Mouse (Mus musculus): ENCODE results near the gene Trappc4. TPM values are rescaled to one million over a fixed set of nuclear protein-coding genes. Genes with fewer than 3 reads are reported as not detected.
A peak's percentile ranks its signal among the peaks of the same experiment; 100 is the strongest.
"Not testable (repeated sequence)": the region's sequence is repeated elsewhere in the genome, so short reads cannot be mapped to it uniquely, and the experiment has no call there.

The Trappc4 gene
- total RNA-seq (2021): 10 to 100 TPM; 70.6 to 71.0 TPM
- long read RNA-seq, experiment 1, transcript Trappc4-201 (5 exons, 1,220 nt): major isoform, 36 of 55 reads
- long read RNA-seq, experiment 1, transcript Trappc4-202 (4 exons, 935 nt): minor isoform, 11 of 55 reads
- long read RNA-seq, experiment 1, partial matches to known transcripts: 3 of 55 reads
- long read RNA-seq, experiment 1, other reads (novel, unspliced or antisense): 3 of 55 reads
- long read RNA-seq, experiment 2, transcript Trappc4-201 (5 exons, 1,220 nt): major isoform, 61 of 72 reads
- long read RNA-seq, experiment 2, transcript Trappc4-202 (4 exons, 935 nt): minor isoform, 9 of 72 reads
- long read RNA-seq, experiment 2, partial matches to known transcripts: 0 of 72 reads
- long read RNA-seq, experiment 2, other reads (novel, unspliced or antisense): 1 of 72 reads

DNA sequence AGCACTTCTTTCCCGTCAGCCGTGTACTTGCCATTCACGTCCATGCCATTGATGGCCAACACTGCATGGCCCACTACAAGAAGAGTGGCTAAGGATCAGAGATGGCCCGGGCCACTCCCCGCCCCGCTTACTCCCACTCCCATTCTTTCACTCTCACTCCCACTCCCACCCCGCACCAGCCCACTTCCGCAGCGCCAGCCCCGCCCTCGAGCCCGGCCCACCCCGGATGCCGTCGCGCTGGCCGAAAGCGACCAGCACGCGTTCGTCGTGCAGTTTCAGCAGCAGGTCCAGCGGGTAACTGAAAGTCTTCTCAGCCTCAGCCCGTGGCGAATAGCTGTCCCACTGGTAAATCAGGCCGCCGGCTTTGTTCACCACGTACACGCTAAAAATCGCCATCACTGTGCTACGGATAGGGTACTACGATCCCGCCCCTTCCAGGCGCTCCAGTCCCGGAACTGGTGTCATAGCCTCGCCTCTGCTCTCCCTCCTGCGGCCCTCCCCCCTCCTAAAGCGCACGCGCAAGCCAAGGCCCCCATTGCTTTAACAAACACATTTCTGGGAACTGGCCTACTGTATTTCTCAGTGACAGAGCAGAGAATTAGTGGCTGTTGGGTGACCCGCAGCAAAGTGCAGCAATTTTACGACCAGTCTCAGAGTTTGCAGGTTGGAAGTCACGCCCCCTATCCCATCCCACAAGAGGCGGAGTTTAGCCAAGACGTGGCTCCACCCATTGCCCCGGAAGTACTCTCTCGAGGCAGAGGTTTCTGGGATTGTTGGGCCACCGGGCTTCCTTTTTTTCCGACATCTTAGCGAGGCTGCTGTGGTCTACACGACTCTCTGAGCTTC, at the start of gene Trappc4, which contains the start of gene Rps25:
Gene Trappc4, minus strand, starts transcription at position 695 of the 846 bp plus-strand sequence.
Gene Rps25, plus strand, starts transcription at position 234 of the 846 bp plus-strand sequence.
- peak; percentile 91 for DNase-seq (ENCODE audit: low spot score in 2 of 2)

DNA sequence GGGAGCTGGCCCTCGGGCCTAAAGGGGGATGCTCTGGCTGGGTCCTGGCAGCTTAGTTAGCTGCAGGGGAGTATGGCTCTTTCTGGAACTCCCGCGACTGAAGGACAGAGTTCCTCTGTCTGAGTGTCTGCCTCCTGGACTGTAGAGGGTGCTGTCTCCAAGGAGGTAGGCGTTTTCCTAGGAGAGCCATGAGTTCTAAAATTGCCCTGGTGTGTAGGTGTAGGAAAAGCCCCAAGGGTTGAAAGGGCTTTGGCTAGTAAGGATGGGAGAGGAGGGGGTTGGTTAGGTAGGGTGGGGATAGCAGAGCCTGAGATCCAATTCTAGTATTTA, 47.5 kb upstream of the Trappc4 start, which contains the start of gene Upk2:
Gene Upk2, minus strand, starts transcription at position 86 of the 330 bp plus-strand sequence.
- no peak for DNase-seq (ENCODE audit: low spot score in 2 of 2)

DNA sequence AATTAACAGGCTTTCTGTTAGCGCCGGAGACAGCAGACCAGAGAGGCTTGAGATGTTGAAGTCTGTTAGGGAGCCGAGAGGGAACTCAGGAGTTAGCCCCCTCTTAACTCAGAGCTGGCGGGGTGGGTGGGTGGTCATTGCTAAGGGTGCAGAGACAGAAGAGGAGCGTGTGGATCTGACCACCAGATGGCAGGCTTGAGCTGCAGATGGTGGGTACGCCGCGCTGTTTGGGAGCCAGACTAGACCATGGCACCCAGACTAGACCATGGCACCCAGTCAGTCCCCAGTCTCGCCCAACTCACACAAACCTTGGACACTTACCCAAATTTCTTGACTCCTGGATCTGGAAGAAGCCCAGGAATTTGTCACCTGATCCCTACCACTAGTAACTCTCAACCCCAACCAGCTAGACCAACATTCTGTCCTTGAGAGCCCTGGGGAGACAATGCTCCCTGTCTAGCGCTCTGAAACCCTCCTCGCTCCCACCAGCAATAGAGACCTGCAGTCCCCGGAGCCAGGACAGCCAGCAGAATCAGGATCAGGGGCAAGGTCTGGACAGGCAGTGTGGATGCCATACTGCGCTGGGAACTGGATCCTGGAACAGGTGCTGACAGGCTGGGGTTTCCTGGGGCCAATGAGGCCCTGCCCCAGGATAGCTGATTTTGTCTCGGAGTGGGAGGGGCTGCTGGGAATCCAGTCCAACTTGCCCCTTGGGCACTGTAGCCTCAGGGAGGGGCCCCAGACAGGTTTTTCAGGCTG, 46.9 kb upstream of the Trappc4 start:
- DNase-seq (ENCODE audit: low spot score in 2 of 2): peak; percentile 89 to 94

DNA sequence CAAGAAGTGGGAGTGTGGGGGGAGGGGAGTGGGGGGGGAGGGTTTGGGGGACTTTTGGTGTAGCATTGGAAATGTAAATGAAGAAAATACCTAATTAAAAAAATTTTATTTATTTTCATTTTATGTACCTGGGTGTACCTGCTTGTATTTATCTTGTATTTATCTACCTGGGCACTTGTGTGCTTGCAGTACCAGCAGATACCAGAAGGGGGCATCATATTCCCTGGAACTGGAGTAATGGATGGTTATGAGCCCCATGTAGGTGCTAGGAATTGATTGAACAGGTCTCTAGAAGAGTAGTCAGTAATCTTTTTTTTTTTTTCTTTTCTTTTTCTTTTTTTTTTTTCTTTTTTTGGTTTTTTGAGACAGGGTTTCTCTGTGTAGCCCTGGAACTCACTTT, 43.0 kb upstream of the Trappc4 start:
- DNase-seq (ENCODE audit: low spot score in 2 of 2): no peak

DNA sequence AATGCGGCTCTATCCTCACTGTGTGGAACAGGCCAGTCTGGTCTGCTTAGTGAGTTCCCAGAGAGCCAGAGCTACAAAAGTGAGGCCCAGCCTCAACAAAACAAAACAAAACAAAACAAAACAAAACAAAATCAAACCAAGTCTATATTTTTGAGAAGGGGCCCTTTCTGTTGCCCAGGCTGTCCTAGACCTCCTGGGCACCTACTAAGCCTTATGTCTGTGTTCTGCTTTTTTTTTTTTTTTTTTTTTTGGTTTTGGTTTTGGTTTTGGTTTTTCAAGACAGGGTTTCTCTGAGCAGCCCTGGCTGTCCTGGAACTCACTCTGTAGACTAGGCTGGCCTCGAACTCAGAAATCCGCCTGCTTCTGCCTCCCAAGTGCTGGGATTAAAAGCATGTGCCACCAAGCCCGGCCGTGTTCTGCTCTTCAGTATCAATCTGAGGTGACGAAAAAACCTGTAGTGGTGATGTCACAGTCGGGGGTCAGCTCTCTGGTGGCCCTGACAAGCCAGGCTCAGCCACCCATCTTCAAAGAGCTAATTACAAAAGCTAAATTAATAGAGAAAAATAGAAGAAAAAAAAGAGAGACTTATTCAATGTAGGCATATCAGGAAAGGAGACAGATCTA, 37.1 kb upstream of the Trappc4 start:
- not testable (repeated sequence) for DNase-seq (ENCODE audit: low spot score in 2 of 2)

DNA sequence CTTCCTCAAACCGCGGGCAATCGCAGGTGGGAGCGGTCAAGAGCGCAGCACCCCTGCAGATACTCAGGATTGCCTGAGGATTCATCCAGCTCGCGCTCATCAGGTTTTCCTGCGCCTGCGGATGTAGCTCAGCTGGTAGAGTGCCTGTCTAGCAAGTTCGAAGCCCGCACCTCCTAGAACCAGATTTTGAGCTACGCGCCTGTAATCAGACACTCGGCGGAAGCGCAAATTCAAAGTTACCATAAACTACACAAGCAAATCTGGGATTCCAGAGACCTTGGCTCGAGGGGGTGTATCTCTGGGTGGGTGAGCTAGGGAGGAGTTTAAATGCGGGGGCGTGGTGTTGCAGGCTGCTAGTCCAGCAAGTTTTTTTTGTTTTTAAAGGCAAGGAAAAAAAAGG, 33.6 kb upstream of the Trappc4 start, which contains the start of gene Foxr1:
Gene Foxr1, minus strand, starts transcription at position 176 of the 400 bp plus-strand sequence.
- no peak for DNase-seq (ENCODE audit: low spot score in 2 of 2)

DNA sequence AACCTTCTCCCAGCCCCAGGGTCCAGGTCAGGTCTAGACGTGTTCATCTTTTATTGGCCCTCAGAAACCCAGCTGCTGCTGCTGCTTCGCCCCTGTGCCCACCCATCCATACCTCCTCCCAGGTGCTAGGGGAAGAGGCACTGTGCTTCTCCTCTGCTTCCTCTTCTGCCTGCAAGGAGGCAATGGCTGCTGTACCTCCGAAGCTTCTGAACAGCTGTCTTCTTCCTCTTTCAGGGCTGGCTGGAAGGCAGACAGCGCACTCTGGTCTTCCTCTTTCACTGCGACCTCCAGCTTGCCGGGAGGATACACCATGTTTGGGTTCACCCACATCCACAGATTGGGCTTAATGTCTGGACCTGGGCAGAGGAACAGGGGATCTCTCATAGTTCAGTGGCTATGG, 28.3 kb upstream of the Trappc4 start:
- no peak for DNase-seq (ENCODE audit: low spot score in 2 of 2)

DNA sequence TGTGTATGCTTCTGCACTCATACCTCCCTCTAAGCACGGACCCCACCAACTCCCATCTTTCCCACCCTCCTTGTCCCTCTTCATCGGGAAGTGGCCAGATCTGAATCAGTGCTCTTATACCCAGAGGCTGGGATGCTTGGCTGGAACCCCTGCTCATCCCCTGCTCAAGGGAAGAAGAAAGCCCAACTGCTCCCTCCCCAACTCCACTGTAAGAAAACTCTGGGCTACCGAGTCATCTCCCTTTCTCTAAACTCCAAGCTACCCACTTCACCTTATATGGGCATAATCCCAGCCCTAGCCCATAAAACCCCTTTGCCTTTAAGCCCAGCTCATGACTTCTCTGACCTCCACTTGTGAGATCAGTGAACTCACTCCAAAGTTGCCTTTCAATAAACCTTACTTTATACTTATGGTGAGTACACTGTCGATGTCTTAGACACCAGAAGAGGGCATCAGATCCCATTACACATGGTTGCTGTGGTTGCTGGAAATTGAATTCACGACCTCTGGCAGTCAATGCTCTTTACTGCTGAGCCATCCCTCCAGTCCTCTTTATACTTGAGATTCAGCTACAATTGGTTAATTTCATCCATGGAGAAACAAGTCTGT, 25.3 kb upstream of the Trappc4 start:
- no peak for DNase-seq (ENCODE audit: low spot score in 2 of 2)

DNA sequence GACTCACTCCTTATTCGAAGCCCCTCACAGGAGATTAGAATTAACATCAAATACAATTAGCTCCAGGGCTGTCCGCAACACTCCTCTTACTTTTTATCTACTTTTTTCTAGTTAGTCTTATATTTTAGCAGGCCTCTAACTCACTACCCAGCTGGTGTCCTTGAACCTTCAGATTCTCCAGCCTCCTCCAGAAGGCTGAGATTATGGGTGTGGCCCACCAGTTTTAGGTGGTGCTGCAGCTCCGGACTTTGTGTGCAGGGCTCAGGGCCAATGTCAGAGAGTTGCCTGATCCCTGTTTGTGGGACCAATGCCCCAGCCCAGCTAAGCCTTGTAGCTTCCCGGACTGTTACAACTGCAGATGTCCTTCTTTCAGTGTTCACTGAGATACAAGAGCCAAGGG, 16.2 kb upstream of the Trappc4 start:
- DNase-seq (ENCODE audit: low spot score in 2 of 2): no peak

DNA sequence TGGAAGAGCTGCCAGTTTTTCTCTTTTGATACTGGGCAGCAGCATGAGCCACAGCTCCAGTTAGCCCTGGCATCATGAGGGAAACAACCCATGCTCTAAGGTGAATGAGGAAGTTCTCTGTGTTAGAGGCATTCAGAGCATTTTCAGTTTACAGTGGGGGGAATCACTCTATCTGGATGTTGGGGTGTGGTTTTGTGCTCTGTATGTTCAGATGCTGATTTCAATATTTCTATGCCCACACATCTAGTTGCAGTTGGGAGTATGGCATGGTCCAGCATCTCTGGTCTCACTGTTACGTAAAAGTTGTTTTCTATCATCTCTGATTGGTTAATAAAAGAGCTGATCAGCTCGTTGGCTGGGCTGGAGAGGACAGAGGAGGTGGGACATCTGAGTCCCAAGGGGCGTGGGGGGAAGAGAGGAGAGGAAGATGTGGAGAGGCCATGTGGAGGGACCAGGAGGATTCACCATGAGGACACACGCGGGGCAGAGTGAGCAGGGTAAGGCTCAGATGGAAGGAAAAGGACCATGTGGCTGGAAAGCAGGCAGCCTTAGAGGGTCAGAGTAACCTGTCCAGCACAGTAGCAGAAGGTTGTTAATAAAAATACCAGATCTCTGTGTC, 13.0 kb upstream of the Trappc4 start:
- no peak for DNase-seq (ENCODE audit: low spot score in 2 of 2)

DNA sequence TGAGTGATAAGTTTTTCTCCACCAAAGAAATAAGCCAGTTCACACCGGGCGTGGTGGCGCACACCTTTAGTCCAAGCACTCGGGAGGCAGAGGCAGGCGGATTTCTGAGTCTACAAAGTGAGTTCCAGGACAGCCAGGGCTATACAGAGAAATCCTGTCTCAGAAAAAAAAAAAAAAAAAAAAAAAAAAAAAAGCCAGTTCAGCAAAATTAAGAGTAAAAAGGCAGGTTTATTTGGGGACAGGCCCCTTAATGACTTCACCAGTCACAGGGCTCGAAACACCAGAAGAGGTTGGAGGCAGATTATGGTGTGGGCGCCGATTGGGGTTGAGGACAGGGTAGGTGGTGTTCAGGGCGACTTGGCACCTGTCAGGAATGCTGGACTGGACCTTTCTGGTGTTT, 12.3 kb upstream of the Trappc4 start:
- DNase-seq (ENCODE audit: low spot score in 2 of 2): not testable (repeated sequence)

DNA sequence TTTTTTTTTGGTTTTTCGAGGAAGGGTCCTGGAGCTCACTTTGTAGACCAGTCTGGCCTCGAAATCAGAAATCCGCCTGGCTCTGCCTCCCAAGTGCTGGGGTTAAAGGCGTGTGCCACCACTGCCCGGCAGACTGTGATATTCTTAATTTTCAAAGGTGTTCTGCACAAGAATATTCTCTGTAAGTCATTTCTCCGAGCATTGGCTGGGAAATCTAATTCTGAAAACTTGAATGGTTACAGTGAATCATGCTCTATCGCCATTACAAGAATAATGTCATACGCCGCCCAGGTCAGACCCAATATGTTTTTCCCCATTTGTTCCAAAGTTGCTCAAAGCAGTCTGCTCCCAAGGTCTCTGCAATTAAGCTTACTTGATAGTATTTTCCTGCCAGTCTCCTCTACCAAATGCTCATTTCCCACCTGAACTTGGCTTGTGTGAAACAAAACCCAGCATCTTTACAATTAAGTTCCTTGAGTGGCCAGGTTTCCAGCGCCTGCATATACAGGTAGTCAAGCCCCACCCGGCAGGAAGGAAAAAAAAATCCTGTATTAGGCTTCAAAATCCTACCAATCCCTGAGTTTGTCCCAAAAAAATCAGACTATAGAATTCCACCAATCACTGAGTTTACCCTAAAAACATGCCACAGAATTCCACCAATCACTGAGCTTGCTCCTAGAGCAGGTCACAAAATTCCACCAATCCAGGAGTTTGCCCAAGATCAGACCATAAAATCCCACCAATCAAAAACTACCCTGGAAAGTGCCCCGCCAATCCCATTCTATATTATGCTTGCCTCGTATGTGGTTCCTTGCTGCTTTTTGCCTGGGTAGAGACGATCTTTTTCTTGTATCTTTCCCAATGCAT, 11.4 kb upstream of the Trappc4 start, which contains the start of gene Ccdc84:
Gene Ccdc84, minus strand, starts transcription at position 51 of the 867 bp plus-strand sequence.
- DNase-seq (ENCODE audit: low spot score in 2 of 2): no peak

DNA sequence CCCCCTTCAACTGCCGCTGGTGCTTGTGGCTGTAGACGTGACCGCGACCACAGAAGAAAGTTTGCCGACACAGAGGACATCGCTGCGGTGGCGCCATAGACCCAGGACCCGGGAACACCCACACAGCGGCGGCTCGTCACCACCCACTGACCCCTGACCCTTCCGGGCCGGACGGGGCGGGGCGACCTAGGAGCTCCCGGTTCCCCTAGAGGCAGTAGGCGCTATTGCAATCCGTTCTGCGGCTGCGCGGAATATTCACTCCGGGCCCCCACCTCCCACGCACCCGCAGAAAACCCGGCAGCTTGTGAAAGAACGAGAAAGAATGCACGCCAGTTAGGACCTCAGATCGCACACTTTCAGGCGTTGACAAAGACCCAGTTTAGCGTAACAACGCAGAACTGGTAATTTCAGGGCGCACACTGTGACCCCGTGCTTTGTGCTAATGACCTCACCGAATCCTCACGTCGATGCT, 10.5 kb upstream of the Trappc4 start:
- peak; percentile 97 for DNase-seq (ENCODE audit: low spot score in 2 of 2)

DNA sequence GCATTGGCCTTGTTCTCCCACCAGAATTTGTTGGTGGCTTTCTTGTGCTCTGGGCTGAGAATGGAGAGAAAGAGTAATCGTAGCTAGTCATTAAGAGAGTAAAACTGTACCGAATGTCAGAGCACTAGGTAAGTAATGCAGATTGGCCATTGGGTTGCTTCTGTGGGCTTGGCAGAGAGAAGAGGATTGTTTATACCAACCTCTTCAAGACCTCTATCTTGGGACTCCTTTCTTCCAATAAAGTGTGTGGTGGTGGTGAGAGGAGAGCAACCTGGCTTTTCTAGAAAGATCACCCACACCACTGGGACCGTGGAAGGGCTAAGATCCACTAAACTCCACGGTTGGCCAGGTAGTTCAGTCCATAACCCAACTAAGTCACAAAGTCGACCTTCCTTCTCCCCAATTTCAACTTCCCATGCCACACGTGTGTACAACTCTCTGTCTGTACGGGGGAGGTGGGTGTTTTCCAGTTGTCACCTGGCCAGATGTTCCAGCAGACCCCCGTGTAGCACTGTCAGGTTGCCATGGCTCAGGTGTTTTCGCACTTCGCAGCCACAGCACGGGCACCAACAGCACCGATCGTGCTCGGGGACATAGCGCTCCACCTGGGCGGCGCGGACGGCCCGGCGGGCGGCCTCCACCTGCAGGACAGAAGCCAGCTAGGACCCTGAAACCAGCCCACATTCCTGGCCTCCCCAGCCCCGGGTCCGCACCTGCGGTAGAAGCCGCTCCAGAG, 9.9 kb upstream of the Trappc4 start:
- DNase-seq (ENCODE audit: low spot score in 2 of 2): no peak

DNA sequence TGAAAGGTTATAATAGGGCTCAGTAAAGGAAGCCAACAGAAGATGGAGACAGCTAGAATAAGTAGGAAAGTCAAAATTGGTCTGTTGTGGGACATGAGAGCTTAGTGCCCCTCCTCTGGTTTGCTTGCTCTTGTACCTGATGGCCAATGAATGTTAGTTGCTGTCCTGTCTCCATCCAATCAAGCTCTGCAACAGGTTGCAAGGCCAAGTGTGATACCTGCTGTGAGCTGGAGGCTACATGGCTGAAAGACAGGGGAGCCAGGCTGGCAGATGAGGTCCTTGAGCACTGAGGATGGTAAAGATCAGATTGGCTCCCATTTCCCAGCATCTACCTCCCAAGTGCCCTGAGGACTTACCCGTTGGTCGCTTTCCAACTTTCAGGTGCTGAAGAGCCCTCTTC, 5.4 kb upstream of the Trappc4 start:
- DNase-seq (ENCODE audit: low spot score in 2 of 2): no peak

DNA sequence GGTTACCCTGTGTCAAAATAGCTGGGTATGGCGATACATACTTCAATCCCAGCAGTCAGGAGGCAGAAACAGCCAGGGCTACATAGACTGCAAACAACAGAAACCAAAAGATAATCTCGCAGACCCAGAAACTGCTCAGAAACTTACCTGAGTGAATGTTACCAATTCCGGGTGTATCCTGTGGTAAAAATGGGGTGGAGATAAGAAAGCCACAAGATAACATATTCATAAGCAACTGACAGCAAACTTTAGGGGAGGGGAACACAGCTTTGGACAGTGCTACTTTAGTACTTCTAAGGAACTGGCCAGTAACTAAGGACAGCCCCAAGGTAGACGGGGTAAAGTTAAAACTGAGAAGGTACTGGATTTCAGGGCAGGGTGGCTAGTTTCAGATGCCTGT, 4.9 kb upstream of the Trappc4 start:
- DNase-seq (ENCODE audit: low spot score in 2 of 2): no peak

DNA sequence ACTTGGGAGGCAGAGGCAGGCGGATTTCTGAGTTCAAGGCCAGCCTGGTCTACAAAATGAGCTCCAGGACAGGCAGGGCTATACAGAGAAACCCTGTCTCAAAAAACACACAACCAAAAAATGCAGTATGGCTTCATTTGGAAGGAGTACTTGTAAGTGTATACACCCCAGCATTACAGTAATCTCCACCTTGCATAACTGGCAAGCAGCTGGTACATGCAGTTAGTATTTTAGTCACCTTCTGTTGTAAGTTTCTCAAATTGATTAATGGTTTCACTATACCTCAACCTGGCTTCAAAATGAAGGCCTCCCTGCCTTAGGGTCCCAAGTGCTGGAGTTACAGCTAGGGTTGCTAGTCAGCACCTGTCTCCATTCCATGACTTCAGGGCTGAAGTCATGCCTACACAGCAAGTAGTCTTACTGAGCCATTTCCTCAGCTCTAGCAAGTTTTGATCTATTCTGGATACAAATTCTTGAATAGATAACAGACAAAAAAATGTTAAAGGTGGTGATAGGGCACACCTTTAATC, 4.3 kb upstream of the Trappc4 start:
- no peak for DNase-seq (ENCODE audit: low spot score in 2 of 2)

All from left cerebral cortex, adult 18-20 months (tissue).